Mouse (Mus musculus): ENCODE results near the gene Tmem87a. TPM values are rescaled to one million over a fixed set of nuclear protein-coding genes. Genes with fewer than 3 reads are reported as not detected.

Gene Tmem87a
- 1.4 and 2.7 TPM in 2 replicates for polyA plus RNA-seq (2012; rRNA removed)

GRCm38 (mm10) chr2:120403986-120404822, at the start of gene Tmem87a:
TSS of gene Tmem87a (minus strand) at chr2:120404113.
- TF ChIP-seq POLR2A (IDR thresholded peaks at IDR 0.05; ENCODE audit: low read depth, low read length) (peak; percentile 63; the same call in 1 of the 2 replicates), CTCF (IDR thresholded peaks at IDR 0.05; ENCODE audit: extremely low read depth, insufficient read length, insufficient replicate concordance, low read depth, low read length) (no peak)
- Histone ChIP-seq H3K27ac (ENCODE audit: insufficient read depth, low read depth, low read length) (peak within 1 kb of the TSS; percentile 99), H3K4me1 (ENCODE audit: control insufficient read depth, insufficient read depth, insufficient read length, low read length) (peaks cover 6% of the 10 kb centered on the region; the same call in 1 of the 2 replicates), H3K4me3 (ENCODE audit: low read depth, low read length) (peak within 1 kb of the TSS; percentile 95), H3K27me3 (ENCODE audit: control insufficient read depth, insufficient read depth, low read length) (no peaks in the 10 kb centered on the region), H3K36me3 (ENCODE audit: control insufficient read depth, insufficient read depth, low read length) (peaks cover 2% of the 10 kb centered on the region; the same call in 1 of the 2 replicates)
- WGBS, result under 1% methylated on average over 34 of the region's 34 CpGs

- Histone ChIP-seq H3K27ac (ENCODE audit: insufficient read depth, low read depth, low read length) (no peak overlapping the region), H3K36me3 (ENCODE audit: control insufficient read depth, insufficient read depth, low read length) (peaks cover 3% of the 10 kb centered on the region; the same call in 1 of the 2 replicates), H3K4me1 (ENCODE audit: control insufficient read depth, insufficient read depth, insufficient read length, low read length) (no peaks in the 10 kb centered on the region), H3K4me3 (ENCODE audit: low read depth, low read length) (no peak overlapping the region), H3K27me3 (ENCODE audit: control insufficient read depth, insufficient read depth, low read length) (no peaks in the 10 kb centered on the region)
- TF ChIP-seq CTCF (IDR thresholded peaks at IDR 0.05; ENCODE audit: extremely low read depth, insufficient read length, insufficient replicate concordance, low read depth, low read length), result no peak
- no peak for TF ChIP-seq POLR2A (IDR thresholded peaks at IDR 0.05; ENCODE audit: low read depth, low read length)
- WGBS, result 74% methylated on average over 4 of the region's 4 CpGs
Measured at GRCm38 (mm10) chr2:120452600-120452999, 48.7 kb upstream of the Tmem87a start.

GRCm38 (mm10) chr2:120450724-120451123, 46.8 kb upstream of the Tmem87a start:
- H3K27me3 ChIP-seq (ENCODE audit: control insufficient read depth, insufficient read depth, low read length), result no peaks in the 10 kb centered on the region
- TF ChIP-seq CTCF (IDR thresholded peaks at IDR 0.05; ENCODE audit: extremely low read depth, insufficient read length, insufficient replicate concordance, low read depth, low read length) (no peak), POLR2A (IDR thresholded peaks at IDR 0.05; ENCODE audit: low read depth, low read length) (no peak)
- no peak overlapping the region for H3K27ac ChIP-seq (ENCODE audit: insufficient read depth, low read depth, low read length)
- peaks cover 3% of the 10 kb centered on the region; the same call in 1 of the 2 replicates for H3K36me3 ChIP-seq (ENCODE audit: control insufficient read depth, insufficient read depth, low read length)
- no peaks in the 10 kb centered on the region for H3K4me1 ChIP-seq (ENCODE audit: control insufficient read depth, insufficient read depth, insufficient read length, low read length)
- no peak overlapping the region for H3K4me3 ChIP-seq (ENCODE audit: low read depth, low read length)
- 77% methylated on average over 6 of the region's 6 CpGs for WGBS

GRCm38 (mm10) chr2:120447306-120447705, 43.4 kb upstream of the Tmem87a start:
- no peak overlapping the region for H3K27ac ChIP-seq (ENCODE audit: insufficient read depth, low read depth, low read length)

GRCm38 (mm10) chr2:120446373-120446772, 42.5 kb upstream of the Tmem87a start:
- peaks cover 1% of the 10 kb centered on the region; the same call in 1 of the 2 replicates for H3K36me3 ChIP-seq (ENCODE audit: control insufficient read depth, insufficient read depth, low read length)
- H3K27me3 ChIP-seq (ENCODE audit: control insufficient read depth, insufficient read depth, low read length), result no peaks in the 10 kb centered on the region
- H3K4me1 ChIP-seq (ENCODE audit: control insufficient read depth, insufficient read depth, insufficient read length, low read length), result no peaks in the 10 kb centered on the region
- TF ChIP-seq CTCF (IDR thresholded peaks at IDR 0.05; ENCODE audit: extremely low read depth, insufficient read length, insufficient replicate concordance, low read depth, low read length), result no peak
- TF ChIP-seq POLR2A (IDR thresholded peaks at IDR 0.05; ENCODE audit: low read depth, low read length), result no peak
- WGBS, result 70% methylated on average over 10 of the region's 10 CpGs
- no peak overlapping the region for H3K4me3 ChIP-seq (ENCODE audit: low read depth, low read length)
- no peak overlapping the region for H3K27ac ChIP-seq (ENCODE audit: insufficient read depth, low read depth, low read length)

More at GRCm38 (mm10) chr2:120447306-120447705, 43.4 kb upstream of the Tmem87a start:
- Histone ChIP-seq H3K4me1 (ENCODE audit: control insufficient read depth, insufficient read depth, insufficient read length, low read length) (no peaks in the 10 kb centered on the region), H3K27me3 (ENCODE audit: control insufficient read depth, insufficient read depth, low read length) (no peaks in the 10 kb centered on the region), H3K36me3 (ENCODE audit: control insufficient read depth, insufficient read depth, low read length) (peaks cover 1% of the 10 kb centered on the region; the same call in 1 of the 2 replicates), H3K4me3 (ENCODE audit: low read depth, low read length) (no peak overlapping the region)
- 97% methylated on average over 1 of the region's 1 CpGs for WGBS
- TF ChIP-seq CTCF (IDR thresholded peaks at IDR 0.05; ENCODE audit: extremely low read depth, insufficient read length, insufficient replicate concordance, low read depth, low read length), result no peak
- no peak for TF ChIP-seq POLR2A (IDR thresholded peaks at IDR 0.05; ENCODE audit: low read depth, low read length)

DNA sequence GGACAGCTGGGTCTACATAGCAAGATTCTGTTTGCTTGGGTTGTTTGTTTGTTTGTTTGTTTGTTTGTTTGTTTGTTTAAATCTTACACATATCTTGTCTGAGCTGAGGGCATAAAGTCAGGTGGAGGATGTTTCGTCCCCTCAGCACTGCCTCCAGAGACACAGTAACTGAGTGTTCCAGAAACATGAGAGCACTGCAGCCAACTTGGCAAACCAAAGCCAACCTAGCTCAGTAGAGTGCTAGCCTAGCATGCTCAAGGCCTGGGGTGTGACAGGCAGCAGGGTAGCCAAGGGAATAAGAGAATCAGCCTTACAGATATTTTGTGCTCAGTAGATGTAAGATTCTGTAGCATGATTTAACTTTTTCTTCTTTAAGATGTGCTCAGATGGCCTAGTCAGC, 40.6 kb upstream of the Tmem87a start:
- peaks cover 1% of the 10 kb centered on the region; the same call in 1 of the 2 replicates for H3K36me3 ChIP-seq (ENCODE audit: control insufficient read depth, insufficient read depth, low read length)
- H3K27me3 ChIP-seq (ENCODE audit: control insufficient read depth, insufficient read depth, low read length), result no peaks in the 10 kb centered on the region
- H3K4me3 ChIP-seq (ENCODE audit: low read depth, low read length), result no peak overlapping the region
- 94% methylated on average over 1 of the region's 1 CpGs for WGBS
- no peak overlapping the region for H3K27ac ChIP-seq (ENCODE audit: insufficient read depth, low read depth, low read length)
- TF ChIP-seq CTCF (IDR thresholded peaks at IDR 0.05; ENCODE audit: extremely low read depth, insufficient read length, insufficient replicate concordance, low read depth, low read length) (no peak), POLR2A (IDR thresholded peaks at IDR 0.05; ENCODE audit: low read depth, low read length) (no peak)
- no peaks in the 10 kb centered on the region for H3K4me1 ChIP-seq (ENCODE audit: control insufficient read depth, insufficient read depth, insufficient read length, low read length)

DNA sequence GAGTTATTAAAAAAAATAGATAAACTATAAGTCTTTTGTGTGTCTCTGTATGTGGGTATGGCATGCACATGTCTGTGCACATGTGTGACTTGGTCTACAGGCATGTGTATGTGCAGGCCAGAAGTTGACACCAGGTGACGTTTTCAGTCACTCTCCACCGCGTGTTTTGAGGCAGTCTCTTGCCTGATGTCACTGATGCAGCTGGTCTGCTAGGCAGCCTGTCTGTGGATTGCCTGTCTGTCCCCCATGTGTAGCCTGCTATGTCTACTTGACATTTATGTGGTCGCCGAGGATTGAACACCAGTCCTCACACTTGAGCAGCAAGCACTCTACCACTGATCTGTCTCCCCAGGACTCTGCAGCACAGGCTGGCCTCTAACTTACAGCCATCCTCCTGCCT, 20.5 kb upstream of the Tmem87a start:
- Histone ChIP-seq H3K4me1 (ENCODE audit: control insufficient read depth, insufficient read depth, insufficient read length, low read length) (no peaks in the 10 kb centered on the region), H3K4me3 (ENCODE audit: low read depth, low read length) (no peak overlapping the region), H3K36me3 (ENCODE audit: control insufficient read depth, insufficient read depth, low read length) (peaks cover 6% of the 10 kb centered on the region; the same call in 1 of the 2 replicates), H3K27me3 (ENCODE audit: control insufficient read depth, insufficient read depth, low read length) (no peaks in the 10 kb centered on the region), H3K27ac (ENCODE audit: insufficient read depth, low read depth, low read length) (peak overlapping the region; percentile 16; the same call in 1 of the 2 replicates)
- 78% methylated on average over 5 of the region's 5 CpGs for WGBS
- TF ChIP-seq CTCF (IDR thresholded peaks at IDR 0.05; ENCODE audit: extremely low read depth, insufficient read length, insufficient replicate concordance, low read depth, low read length), result no peak
- no peak for TF ChIP-seq POLR2A (IDR thresholded peaks at IDR 0.05; ENCODE audit: low read depth, low read length)
